Mouse (Mus musculus) midbrain, postnatal 0 days (tissue): Measurements from ENCODE around the gene Rhobtb1. TPM values are rescaled to one million over a fixed set of nuclear protein-coding genes. Genes with fewer than 3 reads are reported as not detected.

Experiments used
- ATAC-seq: fragments of 200-750 bp; cut with Nextera tagmentation; 2 replicates; pipeline ENCODE4 v1.8.0; 2017; ENCODE audit warnings: moderate number of reproducible peaks, mild to moderate bottlenecking, moderate TSS enrichment, moderate library complexity; ENCODE audit not compliant: low FRiP score
- DNase-seq: peaks from one replicate; pipeline ENCODE4 v3.0.0-alpha.2; 2015; ENCODE audit warnings: low spot score
- H3K27ac ChIP-seq: fragments of 300-500 bp; sonication (generic); 2 replicates; pipeline ENCODE4 v1.5.1; 2014; ENCODE audit warnings: low read depth, mild to moderate bottlenecking, low read length, mixed read lengths
- H3K27me3 ChIP-seq: fragments of 300-500 bp; sonication (generic); 2 replicates; pipeline ENCODE4 v1.6.1; 2014; ENCODE audit warnings: low read length, control low read depth, mixed read lengths; ENCODE audit not compliant: insufficient read depth
- H3K36me3 ChIP-seq: fragments of 300-500 bp; sonication (generic); 2 replicates; pipeline ENCODE4 v1.6.1; 2014; ENCODE audit warnings: low read length, control low read depth, mixed read lengths; ENCODE audit not compliant: insufficient read depth
- H3K4me1 ChIP-seq: fragments of 300-500 bp; sonication (generic); 2 replicates; pipeline ENCODE4 v1.6.1; 2014; ENCODE audit warnings: mild to moderate bottlenecking, control low read depth, antibody characterized with exemption, low read length, mixed read lengths; ENCODE audit not compliant: insufficient read depth
- H3K4me2 ChIP-seq: fragments of 300-500 bp; sonication (generic); 2 replicates; pipeline ENCODE4 v1.6.1; 2014; ENCODE audit warnings: low read depth, mild to moderate bottlenecking, low read length, mixed read lengths; ENCODE audit not compliant: poor library complexity, severe bottlenecking
- H3K4me3 ChIP-seq: fragments of 300-500 bp; sonication (generic); 2 replicates; pipeline ENCODE4 v1.5.1; 2014; ENCODE audit warnings: low read depth, mild to moderate bottlenecking, low read length, moderate library complexity
- H3K9ac ChIP-seq: fragments of 300-500 bp; sonication (generic); replicated peaks from 2 replicates; pipeline ENCODE4 v1.6.1; 2014; ENCODE audit warnings: mild to moderate bottlenecking, low read length, moderate library complexity, mixed read lengths; ENCODE audit not compliant: poor library complexity, severe bottlenecking
- H3K9me3 ChIP-seq: fragments of 300-500 bp; sonication (generic); 2 replicates; pipeline ENCODE4 v1.6.1; 2016; ENCODE audit warnings: low read length, control low read depth
- CTCF ChIP-seq: IDR thresholded peaks from 2 replicates; pipeline ENCODE4 v1.5.1; 2016; ENCODE audit warnings: antibody characterized with exemption, mild to moderate bottlenecking
- WGBS: fragments of 180-500 bp; shearing (Covaris S2); extraction: QIAGEN DNeasy Blood & Tissue Kit; methylation state at CpG from one replicate; pipeline ENCODE4 v1.1.7; 2014; 5-methylcytosine and 5-hydroxymethylcytosine counted together
- polyA plus RNA-seq: library from polyadenylated mRNA; unstranded; fragments of >200 nt; fragmentation: Nextera tagmentation; extraction: Ambion mirVana; gene quantifications from 2 replicates; pipeline ENCODE4 v1.2.1, GENCODE M21; 2015
- total RNA-seq: library from RNA; depleted of rRNA; stranded (reverse); fragments of >200 nt; gene quantifications from 2 replicates; pipeline ENCODE4 v1.2.3, GENCODE M21; 2014

Rhobtb1 gene
- total and polyA plus RNA-seq, 2 experiments from 2014 or later, result 9.2 to 15.3 TPM

DNA sequence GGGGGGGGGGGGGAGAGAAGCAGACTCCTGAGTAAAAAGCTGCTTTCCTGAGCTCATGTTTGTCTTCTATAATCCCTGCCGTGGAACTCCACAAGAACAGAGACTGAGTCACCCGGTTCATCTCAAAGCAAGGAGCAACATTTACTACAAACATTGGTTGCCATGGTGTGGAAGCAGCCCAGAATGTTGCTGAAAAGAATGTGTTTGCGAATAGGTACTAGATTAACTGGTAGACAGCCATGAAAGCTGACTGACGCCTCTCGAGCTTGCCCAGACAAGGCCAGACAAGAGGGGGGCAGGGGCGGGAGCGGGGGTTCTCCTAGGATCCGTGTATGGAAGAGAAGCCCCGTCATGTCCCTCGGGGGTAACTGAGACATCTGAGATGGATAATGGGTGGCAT, 120.2 kb downstream of the Rhobtb1 start:
- H3K9ac ChIP-seq, result no peak overlapping the region
- 33% methylated on average over 10 of the region's 10 CpGs for WGBS
- no peak overlapping the region for H3K4me2 ChIP-seq
- no peak for TF ChIP-seq CTCF
- DNase-seq, result no peak
- peaks cover 11% of the 10 kb centered on the region for H3K36me3 ChIP-seq
- no peak overlapping the region for H3K4me3 ChIP-seq
- no peak for ATAC-seq
- no peak overlapping the region for H3K27ac ChIP-seq
- no peaks in the 10 kb centered on the region for H3K9me3 ChIP-seq
- no peaks in the 10 kb centered on the region for H3K4me1 ChIP-seq
- H3K27me3 ChIP-seq, result no peaks in the 10 kb centered on the region

DNA sequence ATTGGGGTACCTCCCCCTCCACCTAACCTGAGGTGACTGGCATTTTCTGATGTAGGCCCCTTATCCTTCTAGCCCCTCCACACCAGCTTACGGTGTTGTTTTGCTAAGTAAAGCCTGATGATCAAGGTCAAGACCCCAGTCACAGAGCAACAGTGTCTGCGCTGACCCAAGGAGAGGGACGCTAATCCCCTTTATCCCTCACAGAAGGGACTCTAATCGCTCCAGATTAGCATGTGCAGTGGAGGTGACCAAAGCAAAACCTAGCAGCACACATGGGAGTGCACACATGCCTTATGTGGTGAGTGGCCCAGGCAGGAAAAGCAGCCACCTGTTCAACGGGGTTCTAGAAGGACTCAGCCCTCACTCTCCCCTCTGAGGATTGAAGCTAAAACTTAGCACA, 123.0 kb downstream of the Rhobtb1 start:
- Histone ChIP-seq H3K27ac (no peak overlapping the region), H3K4me2 (no peak overlapping the region), H3K27me3 (no peaks in the 10 kb centered on the region), H3K9ac (no peak overlapping the region), H3K4me3 (no peak overlapping the region), H3K36me3 (peaks cover 11% of the 10 kb centered on the region), H3K9me3 (no peaks in the 10 kb centered on the region), H3K4me1 (no peaks in the 10 kb centered on the region)
- WGBS, result 17% methylated on average over 5 of the region's 5 CpGs
- TF ChIP-seq CTCF, result no peak
- no peak for DNase-seq
- ATAC-seq, result no peak

- H3K27ac ChIP-seq, result no peak overlapping the region
- no peak for ATAC-seq
Measured at GRCm38 (mm10) chr10:69274705-69275104, 123.5 kb downstream of the Rhobtb1 start.

DNA sequence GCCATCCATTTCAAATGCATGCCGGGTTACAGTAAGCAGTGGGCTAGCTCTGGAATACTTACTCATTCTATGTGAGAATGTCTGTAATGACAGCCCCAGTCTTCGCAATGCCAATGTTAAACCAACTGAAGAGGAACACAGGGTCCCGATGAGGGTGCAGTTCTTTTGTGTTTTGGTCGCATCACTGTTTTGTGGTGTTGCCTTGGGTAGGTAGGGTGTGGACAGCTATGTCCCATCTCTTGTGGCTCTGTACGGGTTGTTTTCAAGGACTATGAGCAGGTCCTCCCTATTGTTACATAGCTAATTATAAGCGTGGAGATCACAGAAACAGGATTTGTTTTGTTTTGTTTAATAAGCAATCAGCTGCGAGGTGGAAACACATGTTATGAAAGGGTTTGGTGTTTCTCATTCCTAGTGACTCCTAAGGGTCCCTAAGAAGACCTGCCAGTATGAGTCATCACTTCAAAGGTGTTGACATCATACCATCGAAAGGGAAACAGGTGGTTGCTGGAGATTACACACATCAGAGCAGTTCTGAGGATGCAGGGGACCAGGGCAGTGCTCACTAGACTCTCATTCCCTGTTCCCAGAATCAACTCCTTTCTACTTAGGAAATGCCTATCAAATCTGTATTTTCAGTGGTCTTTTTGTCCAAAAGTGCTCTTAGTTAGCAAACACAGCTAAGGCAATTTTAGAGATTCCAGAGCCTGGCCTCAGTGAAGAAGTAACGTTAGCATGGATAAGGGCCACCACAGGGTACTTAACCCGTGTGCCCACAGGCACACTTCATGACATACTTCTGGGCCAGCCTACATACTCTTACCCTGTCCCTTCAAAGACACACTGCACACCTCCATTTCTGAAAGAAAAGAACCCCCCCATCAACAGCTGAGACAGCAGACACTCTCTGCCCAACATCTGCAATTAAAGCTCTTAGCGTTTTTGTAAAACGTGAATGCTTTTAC, 124.9 kb downstream of the Rhobtb1 start:
- no peak for DNase-seq
- Histone ChIP-seq H3K4me1 (no peaks in the 10 kb centered on the region), H3K9me3 (no peaks in the 10 kb centered on the region), H3K4me3 (no peak overlapping the region), H3K36me3 (no peaks in the 10 kb centered on the region; the same call in none of the 2 replicates), H3K4me2 (no peak overlapping the region), H3K9ac (no peak overlapping the region), H3K27me3 (no peaks in the 10 kb centered on the region), H3K27ac (no peak overlapping the region)
- no peak for ATAC-seq
- WGBS, result 88% methylated on average over 12 of the region's 12 CpGs
- no peak for TF ChIP-seq CTCF

More at GRCm38 (mm10) chr10:69274705-69275104, 123.5 kb downstream of the Rhobtb1 start:
- Histone ChIP-seq H3K4me2 (no peak overlapping the region), H3K9me3 (no peaks in the 10 kb centered on the region), H3K27me3 (no peaks in the 10 kb centered on the region), H3K4me3 (no peak overlapping the region), H3K36me3 (peaks cover 11% of the 10 kb centered on the region), H3K9ac (no peak overlapping the region), H3K4me1 (no peaks in the 10 kb centered on the region)
- DNase-seq, result no peak
- no peak for TF ChIP-seq CTCF

DNA sequence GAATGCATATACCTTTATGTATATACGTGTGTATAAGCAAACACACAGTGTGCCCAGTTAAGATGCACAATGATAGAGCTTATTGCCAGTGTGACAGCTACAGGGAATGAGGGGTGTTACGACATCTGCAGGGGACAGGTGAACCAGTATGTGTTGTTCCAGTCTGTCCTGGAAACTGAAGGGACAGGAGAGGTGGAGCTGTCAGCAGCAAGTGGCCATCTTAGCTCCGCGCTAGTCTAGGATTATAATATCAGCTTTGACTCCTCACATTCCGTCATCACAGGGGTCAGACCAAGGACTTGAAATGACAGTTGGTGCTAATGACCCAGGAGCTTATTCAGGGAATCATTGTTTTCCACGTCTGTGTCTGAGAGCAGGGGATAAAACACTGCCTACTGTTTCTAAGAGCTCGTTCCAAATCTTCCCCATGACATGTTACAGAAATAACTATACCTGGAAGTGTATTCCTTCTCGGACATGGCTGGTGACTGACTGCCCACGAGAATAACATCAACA, 125.7 kb downstream of the Rhobtb1 start:
- Histone ChIP-seq H3K36me3 (no peaks in the 10 kb centered on the region; the same call in none of the 2 replicates), H3K9ac (no peak overlapping the region), H3K4me2 (no peak overlapping the region), H3K9me3 (no peaks in the 10 kb centered on the region), H3K4me1 (no peaks in the 10 kb centered on the region), H3K4me3 (no peak overlapping the region), H3K27ac (no peak overlapping the region), H3K27me3 (no peaks in the 10 kb centered on the region)
- no peak for TF ChIP-seq CTCF
- ATAC-seq (no peak), DNase-seq (no peak)
- WGBS, result 79% methylated on average over 9 of the region's 9 CpGs
